Mouse (Mus musculus) natural killer cell, adult 2 months (primary cell): ENCODE data around the gene Rpl7a.
"Not testable (repeated sequence)": the region's sequence is repeated elsewhere in the genome, so short reads cannot be mapped to it uniquely, and the experiment has no call there.

Source experiments
- DNase-seq, 2 experiments: peaks; one replicate each; pipeline ENCODE4 v3.0.0; 2022; ENCODE audit warnings: low spot score in 2 of 2

The Rpl7a gene

DNA sequence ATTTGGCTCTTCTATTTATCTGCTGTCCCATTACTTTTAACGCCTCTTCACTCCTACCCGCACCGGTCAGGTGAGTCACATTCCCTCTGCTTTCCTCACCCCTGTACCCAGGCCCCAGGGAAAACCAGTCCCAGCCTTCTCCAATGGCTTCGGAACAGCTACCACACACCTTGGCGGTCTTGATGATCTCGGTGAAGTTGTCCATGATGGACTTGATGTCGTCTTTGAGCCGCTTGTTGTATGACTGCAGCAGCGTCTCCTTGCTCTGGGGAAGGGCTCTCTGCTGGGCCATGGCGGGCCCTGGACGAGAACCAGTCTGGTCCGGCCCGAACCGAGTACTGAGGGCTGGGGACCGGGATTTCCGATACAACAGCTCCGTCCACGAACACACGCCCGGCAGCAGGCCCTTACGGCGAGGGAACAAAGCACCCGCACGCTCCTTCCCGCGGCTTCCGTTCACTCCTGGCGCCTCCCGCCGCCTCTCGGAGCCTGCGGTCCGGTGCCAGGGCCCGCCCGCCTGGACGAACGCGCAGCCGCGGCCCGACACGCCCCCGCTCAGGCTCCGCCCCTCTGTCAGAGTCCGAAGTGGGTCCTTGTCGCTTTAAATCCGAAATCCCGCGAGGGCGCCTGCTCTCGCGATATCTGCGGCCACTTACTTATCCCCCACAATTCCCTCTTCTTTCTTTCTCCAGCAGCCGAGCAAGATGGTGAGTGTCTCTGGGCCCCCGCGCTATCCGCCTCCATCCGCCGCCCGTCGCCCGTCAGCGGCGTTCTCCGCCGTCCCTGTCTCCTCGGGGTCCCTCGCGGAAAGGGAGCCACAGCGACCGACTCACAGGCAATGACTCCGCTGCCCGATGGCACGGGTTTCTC lies at the start of gene Rpl7a, which contains the start of gene Med22:
TSS of gene Rpl7a (plus strand) at position 641 of the 870 bp plus-strand sequence.
TSS of gene Med22 (minus strand) at position 554 of the 870 bp plus-strand sequence.
- DNase-seq = peak; percentile 99

DNA sequence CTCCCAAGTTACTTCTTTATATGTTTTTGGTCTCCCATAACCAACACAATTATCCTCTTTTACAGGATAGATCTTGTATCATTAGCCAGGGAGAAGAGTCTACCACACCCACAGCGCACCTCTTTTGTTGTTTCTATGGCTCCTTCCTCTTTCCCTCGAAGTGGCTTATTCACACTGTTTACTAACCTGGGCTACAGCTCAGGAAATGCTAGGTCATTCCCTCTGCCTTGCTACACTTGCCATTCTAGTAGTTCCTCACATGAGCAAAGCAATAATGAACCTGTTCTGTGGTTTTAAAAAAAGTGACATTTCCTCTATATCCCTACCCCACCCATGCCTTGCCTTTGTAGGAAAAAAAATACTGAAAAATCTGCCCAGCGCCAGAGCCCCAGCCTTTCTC lies 47.7 kb upstream of the Rpl7a start:
- no peak for DNase-seq

DNA sequence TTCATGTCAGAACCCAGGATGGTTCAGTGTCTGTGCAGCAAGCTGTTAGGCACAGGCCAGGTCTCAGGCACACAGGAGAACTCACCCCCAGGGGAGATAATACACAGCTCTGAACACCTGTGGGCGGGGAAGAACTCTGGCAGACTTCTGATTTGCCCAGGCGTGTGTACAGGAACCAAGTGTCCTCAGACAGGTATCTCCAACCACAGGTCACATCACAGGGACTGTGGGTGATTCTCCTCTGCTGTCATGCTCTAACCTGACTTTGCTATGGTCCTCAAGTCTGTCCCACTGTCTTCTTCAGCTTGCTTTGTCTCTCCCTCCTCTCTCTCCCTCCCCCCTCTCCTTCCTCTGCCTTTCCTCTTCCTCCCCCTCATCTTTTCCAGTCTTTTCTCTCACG lies 45.7 kb upstream of the Rpl7a start, which contains the start of gene Abo:
TSS of gene Abo (minus strand) at position 101 of the 400 bp plus-strand sequence.
- no peak for DNase-seq

DNA sequence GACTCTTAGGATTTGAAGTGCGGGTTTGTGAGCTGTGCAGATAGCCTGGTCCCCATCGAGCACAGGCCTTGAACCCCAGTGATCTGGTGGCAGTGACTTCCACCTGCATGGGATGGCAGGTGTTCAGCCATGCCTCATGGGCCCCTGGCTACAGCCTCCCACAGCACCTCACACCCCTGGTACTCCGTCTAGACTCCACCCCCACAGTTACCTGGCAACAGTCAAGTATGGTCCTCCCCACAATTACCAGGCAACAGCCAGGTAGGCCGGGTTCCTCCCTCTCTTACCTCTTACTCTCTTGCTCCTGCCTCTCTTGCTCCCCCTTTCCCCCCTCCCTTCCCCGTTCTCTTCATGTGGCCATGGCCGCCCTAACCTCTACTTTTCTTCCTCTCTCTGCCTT lies 39.9 kb upstream of the Rpl7a start:
- no peak for DNase-seq

DNA sequence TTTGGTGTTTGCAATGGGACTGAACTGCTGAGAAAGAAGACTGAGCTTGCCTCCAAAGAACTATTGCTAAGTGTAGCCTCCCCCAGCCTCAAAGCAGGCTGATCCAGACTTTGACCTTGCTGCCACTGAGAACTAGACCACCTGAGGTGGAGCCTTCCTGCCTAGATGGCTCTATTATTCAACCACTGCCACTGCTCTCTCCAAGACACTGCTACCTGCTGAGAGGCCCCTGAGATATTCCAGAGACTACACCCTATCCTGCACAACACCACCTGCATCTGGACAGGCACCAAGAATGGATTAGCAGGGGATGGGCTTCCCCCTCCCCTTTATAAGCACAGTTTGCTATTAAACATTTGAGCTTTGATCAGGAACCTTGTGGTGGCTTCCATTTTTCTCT lies 32.0 kb upstream of the Rpl7a start:
- no peak for DNase-seq

DNA sequence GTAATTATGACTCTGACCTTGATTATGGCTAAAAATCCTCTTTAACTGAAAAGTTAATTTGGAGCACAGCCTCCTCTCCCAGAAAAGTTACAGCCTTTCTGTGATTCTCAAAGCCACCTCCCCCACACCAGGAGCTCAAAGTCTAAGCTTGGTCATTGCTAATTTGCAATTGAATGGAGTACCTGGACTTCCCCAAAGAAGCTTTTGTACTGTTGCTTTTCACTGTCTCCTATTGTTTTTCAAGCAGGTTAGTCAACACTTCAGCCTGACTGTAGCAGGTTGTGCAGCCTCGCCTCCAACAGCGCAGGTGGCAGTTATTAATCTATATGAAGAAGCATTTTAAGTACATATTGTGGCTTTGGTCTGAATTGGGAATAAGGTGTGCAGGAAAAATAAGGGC lies 25.0 kb upstream of the Rpl7a start:
- DNase-seq = not testable (repeated sequence)

DNA sequence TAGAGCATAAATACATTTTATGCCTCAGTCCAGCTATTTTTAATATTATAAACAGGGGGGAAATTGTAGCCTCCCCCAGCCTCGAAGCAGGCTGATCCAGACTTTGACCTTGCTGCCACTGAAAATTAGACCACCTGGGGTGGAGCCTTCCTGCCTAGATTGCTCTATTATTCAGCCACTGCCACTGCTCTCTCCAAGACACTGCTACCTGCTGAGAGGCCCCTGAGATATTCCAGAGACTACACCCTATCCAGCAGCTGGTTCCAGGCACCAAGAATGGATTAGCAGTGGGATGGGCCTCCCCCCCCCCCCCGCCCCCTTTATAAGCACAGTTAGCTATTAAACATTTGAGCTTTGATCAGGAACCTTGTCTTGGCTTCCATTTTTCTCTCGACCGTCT lies 24.4 kb upstream of the Rpl7a start:
- not testable (repeated sequence) for DNase-seq

DNA sequence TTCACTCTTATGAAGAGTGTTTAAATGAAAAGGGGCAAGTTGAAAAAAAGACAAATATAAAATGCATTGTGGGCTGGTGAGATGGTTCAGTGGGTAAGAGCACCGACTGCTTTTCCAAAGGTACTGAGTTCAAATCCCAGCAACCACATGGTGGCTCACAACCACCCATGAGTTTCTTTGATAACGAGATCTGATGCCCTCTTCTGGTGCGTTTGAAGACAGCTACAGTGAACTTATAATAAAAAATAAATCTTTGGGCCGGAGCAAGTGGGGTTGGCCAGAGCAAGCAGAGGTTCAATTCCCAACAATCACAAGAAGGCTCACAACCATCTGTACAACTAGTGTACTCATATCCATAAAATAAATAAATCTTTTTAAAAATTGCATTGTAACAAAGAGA lies 14.7 kb upstream of the Rpl7a start:
- no peak for DNase-seq

DNA sequence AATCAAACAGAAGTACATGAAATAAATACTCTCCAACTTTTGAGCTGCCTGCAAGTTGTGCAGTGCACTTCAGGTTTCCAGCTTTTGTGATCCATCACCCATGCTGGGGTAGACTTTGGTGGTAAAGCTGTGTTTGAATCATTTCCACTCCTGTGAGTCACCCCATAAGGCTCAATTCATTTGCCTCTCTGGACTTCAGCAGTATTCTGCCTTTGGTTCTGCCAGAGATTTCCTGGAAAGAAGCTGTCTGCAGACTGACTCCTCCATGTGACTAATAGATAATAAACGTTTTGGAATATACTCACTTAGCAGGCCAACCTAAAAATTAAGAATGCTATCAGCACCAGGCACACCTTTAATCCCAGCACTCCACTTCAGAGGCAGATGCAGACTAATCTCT lies 9.8 kb upstream of the Rpl7a start:
- no peak for DNase-seq

DNA sequence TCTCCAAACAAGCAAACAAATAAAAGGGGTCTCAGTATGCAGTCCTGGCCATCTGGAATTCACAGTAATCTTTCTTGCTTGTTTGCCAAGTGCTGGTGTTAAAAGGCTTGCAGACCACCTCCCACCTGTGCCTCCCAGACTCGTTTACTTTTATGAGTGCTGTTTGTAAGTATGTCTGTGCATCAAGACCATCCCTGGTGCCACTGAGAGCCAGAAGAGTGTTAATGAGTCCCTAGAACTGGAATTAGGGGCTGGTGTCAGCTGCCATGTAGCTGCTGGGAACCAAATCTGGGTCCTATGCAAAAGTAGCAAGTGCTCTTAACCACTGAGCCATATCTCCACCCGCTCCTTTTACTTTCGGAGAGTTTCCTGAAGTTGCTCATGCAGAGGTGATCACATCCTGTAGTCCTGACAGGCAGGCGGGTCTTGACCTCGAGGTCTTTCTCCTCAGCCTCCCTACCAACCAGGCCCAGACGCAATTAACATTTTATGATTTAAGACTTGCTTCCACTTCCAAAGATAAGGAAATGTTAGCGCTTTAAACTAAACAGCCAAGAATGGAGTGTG lies 8.6 kb upstream of the Rpl7a start:
- no peak for DNase-seq

DNA sequence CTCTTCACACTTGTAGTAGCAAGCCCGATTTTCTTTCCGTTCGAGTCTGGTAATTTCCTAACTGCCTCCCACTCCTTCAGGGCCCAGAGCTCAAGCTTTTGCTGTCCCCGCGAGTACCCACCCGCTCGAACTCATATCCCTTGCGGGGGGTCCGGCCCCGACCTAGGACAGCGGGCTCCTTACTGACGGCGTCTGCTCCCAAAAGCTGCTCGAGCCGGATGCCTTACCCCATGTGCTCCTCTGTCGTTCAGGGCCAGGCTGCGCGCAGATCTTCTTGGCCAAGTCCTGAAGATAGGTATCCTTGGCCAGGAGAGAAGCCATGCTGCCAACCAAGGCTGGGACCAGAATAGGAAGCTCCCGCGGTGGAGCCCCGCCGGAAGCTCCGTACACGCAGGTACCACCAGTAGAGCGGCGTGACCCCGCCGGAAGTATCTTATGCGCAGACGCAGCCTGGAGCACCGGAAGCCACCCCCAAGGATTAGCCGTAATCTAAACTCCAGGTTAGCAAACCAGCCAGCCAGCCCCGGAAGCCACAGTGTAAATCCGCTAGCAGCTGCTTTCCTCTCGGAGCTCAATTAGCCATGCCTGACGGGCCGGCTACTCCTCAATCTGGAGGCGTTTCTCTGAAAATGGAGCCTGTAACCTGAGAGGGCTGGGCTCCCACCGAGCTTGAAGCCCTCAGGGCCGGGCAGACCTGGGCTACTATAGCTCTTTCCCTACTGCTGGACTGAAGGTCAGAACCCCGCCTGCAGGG lies 7.9 kb upstream of the Rpl7a start, which contains the start of gene Surf6:
TSS of gene Surf6 (minus strand) at position 413 of the 754 bp plus-strand sequence.
- DNase-seq = peak; percentile 96

DNA sequence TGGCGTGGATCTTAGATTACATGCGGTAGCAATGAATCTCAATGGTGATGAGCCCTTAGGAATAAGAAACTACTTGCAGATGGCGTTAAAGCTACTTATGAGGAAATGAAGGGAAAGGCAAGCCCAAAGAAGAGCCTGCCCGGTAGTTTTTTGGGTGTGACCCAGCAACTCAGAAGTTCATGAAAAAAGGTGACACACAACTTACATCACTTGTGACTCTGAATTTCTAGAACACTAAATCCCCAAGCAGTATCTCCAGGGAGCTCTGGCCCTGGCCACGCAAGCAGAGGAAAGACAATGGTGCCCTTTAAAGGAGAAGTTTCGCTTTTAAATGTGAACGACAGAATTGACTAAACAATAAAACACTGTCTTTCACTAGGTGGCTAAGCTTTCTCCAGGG lies 7.3 kb upstream of the Rpl7a start:
- DNase-seq = no peak

DNA sequence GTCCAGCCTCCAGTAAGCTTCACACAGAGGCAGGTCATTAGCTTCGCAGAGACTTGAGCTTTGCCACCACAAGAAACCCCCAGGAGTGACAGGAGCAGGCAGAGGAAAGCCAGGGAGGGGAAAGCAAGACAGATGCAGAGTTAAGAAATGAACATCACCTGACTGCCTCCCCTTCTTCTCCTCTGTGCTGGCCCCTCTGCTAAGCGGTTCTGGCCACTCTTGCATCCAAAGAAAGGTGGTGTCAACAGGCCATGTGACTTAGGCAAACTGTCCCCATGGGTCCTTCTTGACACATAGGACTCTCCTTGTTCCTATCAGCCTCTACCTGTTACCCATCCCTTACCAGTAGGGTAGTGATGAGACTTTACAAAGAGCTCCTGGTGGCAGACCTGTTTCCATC lies 4.6 kb upstream of the Rpl7a start:
- no peak for DNase-seq

DNA sequence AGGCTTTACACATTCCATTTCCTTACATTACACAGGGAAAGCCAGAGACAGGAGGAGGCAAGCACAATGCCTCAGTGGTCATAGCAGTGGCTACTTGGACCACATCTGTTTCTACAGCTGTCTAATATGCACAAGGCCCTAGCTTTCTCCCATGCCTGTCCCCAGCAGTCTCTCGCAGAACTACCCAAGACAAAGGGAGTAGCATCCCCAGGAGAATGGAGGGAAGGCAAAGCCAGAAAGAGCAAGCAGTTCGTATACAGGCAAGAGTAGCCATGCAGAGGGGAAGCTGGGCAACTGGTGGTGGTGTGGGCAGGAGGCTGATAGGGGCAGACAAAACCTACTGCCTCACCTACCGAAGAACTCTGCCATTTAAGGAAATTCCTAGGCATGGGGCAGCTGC lies 4.1 kb upstream of the Rpl7a start:
- DNase-seq = no peak

DNA sequence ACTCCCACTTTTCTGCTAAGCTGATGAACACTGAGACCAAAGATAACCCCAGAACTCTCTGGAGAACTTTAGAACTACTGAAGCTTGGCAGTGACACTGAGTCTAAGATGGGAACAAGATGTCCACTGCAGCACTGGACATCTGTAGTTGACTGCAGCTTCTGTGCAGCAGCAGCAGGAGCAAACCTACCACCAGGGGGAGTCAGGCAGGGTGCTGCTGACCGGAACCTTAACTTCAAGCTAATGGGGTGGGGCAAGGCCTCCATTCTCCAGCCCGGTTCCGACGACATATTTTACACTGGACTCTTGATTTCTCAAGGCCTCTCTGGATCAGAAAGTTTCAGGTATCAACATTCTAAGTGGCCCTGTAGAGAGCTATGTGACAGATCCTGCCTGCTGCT lies 3.5 kb upstream of the Rpl7a start:
- DNase-seq = peak; percentile 54 to 58

DNA sequence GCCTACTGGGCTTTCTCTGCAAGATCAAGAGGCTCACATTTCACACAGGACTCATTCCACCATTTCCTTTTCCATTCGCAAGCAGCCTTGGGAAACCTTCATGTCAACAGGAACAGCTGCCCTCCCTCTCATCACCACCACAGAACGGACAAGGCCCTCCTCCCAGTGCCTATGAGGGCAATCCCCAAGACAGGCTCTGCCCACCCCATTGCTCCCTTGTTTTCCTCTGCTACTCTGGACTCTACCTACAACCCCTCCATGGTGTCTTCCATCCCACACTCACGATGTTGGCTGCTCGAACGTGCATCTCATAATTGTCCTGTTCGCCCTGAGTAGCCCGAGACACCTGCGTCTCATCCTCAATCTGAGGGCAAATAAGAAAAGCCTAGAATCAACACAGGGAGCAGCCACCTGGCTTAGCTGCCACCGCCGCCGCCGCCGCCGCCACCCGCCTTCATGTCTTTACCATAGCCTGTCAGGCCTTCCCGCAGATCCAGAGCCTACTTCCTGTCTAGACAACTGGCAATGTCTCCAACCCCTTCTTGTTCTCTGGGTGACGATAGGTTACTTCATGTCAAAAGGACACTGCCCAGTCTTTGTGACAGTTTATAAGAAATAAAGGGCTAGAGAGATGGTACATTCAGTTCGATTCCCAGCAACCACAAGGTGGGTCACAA lies 1.7 kb upstream of the Rpl7a start:
- DNase-seq = no peak

DNA sequence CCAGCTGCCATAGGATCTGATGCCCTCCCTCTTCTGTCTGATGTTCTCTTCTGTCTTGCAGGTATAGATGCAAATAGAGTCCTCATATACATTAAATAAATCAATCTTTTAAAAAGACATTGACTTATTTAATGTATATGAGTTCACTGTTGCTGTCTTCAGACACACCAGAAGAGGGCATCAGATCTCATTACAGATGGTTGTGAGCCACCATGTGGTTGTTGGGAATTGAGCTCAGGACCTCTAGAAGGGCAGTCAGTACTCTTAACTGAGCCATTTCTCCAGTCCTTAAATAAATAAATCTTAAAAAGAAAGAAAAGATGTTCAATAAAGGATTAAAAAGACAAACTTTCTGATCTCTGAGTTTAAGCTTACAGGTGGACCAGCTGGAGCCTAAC lies 1.2 kb upstream of the Rpl7a start:
- no peak for DNase-seq

DNA sequence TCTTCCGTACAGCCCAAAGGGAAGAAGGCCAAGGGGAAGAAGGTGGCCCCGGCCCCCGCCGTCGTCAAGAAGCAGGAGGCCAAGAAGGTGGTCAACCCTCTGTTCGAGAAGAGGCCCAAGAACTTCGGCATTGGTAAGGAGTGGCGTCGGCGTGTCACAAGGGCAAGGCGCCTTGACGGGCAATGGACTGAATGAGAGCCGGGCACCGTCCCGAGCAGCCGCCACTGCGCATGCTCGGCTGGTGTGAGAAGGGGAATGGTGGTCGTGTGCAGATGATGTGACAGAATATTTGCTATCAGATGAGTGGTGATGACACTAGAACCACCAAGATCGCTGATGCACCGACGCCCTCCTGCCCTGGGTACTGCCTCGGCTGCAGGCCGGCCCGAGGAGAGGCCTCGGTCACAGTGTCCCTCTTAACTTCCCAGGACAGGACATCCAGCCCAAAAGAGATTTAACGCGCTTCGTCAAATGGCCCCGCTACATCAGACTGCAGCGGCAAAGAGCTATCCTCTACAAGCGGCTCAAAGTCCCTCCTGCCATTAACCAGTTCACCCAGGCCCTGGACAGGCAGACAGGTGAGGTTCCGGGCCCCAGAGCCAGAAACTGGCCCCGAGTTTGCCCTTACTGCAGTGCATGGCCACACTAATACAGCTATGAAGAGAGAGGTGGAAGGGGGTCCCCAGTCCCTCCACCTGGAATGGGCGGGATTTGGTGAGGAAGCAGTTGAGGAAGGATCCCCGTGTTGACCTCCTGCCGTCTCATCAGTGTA lies 616 bp downstream of the Rpl7a start:
- no peak for DNase-seq

DNA sequence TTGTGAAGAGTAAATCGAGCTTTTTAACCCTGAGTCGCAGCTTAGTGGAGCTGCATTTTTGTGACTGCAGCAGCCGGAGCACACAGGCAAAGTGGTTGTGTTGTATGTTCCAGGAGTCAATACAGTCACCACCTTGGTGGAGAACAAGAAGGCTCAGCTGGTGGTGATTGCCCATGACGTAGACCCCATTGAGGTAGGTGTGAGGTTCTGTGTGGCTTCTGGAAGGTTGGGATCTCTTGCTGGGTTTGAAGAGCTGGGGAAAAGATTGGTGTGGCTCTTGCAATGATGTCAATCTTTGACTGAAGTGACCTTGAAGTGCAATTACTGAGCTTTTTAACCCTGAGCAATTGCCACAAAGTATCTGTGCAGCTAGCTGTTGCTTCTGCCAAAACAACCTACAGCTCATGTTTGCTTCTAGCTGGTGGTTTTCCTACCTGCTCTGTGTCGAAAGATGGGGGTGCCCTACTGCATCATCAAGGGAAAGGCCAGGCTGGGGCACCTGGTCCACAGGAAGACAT lies 1.7 kb downstream of the Rpl7a start:
- no peak for DNase-seq

DNA sequence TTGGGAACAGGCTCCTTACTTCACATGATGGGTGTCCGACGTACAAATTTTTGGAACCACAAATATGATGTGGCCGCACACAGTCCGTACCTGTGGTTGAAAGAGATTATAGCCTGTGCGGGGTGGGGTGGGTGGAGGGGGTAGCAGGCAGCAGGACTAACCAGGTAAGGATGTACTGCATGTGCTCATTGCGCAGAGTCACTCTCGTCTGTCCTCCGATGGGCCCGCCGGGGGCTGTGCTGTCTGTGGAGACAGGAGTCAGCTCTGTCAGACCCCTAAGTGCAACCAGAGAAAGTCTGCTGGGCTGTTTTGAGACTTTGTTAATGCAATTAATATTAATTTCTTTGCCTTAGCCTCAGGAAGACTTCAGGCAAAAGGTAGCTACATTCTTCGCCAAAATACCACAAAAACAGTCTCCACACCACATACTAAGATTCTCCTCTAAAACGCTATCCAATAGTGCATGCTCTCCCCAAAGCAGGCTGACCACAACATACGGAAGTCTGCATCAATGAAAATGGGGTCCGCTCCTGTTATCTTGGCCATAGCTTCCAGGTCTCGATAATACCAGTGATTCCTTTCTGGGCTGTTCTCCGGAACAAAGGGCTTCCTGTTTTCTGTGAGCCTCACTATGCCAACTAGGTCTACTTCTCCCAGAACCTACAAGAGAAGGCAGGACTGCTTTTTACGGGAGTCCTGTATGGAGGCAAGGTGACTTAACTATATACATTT lies 3.0 kb downstream of the Rpl7a start:
- DNase-seq = no peak
